Mouse (Mus musculus): ENCODE results near the gene Gpr19. TPM values are rescaled to one million over a fixed set of nuclear protein-coding genes. Genes with fewer than 3 reads are reported as not detected.

The Gpr19 gene
- 10 to 100 TPM; 22.9 to 26.3 (median 24.7) TPM for total RNA-seq (2022)

GRCm38 (mm10) chr6:134898095-134898965 lies at the start of gene Gpr19:
Gene Gpr19, minus strand, starts transcription at chr6:134898578.
- peak; percentile 77 for DNase-seq (ENCODE audit: low spot score in 2 of 2)

DNA sequence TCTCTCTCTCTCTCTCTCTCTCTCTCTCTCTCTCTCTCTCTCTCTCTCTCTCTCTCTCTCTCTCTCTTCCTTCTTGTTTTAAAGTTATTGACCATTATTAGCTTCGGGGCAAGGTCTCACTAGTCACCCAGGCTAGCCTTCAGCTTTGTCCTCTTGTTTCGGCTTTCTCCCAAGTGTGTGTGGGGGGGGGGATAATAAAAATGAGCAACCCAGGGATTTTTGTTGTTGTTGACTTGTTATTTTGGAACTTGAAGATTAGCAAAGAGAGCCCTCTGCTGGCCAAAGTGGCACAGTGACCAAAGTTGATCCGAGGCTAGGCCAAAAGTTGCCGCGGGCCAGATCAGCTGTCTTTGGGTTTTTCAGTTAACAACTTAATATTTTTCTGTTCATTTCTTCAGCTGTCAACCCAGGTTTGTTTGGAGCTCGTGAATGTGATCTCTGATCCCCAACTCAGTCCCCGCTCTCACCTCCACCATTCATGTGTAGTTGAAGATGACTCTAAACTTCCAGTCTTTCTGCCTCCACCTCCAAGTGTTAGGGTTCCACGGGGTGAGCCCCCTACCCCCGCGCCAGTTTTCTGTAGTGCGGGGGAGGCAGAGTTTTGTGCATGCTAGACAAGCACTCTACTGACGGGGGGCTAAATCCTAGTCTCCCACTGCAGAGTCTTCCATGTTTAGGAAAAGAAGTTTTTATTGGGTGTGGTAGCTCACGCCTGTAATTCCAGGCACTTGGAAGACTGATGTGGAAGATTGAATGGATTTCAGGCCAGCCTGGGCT lies 49.1 kb upstream of the Gpr19 start:
- DNase-seq (ENCODE audit: low spot score in 2 of 2) = peak in 1 of 2 experiments; percentile 30

DNA sequence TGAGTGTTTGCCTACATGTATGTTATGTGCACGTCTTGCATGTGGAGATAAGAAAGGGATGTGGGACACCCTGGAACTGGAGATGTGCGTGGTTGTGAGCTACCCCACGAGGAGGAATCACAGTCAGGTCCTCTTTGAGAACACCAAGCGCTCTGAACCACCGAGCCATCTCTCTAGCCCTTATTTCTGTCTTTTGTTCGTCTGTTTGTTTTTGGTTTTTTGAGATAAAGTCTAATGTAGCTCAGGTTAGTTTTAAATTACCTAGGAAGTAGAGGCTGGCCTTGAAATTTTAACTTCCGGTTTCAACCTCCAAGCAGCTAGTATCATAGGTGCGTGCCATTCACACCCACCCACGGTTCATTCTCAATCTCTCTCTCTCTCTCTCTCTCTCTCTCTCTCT lies 48.5 kb upstream of the Gpr19 start:
- no peak for DNase-seq (ENCODE audit: low spot score in 2 of 2)

GRCm38 (mm10) chr6:134946054-134946453 lies 47.7 kb upstream of the Gpr19 start:
- DNase-seq (ENCODE audit: low spot score in 2 of 2) = no peak

DNA sequence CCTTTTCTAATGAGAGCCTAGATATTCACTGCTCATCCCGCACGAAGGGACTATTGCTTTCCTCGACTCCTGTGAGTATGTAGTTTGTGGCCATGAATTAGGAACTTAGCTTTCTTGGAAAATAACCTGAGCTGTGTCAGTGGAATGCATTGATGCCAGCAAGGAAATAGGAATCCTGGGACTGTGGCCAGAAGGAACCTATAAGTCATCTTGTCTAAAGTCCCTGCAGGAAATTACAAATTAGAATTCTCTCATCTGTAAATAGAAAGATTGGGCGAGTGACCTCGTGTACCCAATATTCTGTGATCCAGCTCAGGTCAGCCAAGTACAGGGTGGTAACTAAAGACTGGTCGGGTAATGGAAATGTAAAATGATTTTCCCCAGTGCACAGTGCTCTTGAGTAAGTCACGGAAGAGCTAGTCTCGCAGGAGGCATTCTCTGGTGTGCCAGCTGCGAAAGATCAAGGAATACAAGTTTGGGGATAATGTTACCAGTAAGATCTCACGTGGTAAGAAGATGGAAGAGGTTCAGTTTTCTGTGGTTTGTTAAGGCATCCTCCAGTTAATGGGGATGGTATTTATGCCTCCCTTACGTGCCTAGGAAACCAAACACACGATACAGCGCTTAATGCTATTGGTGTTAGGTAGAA lies 45.5 kb upstream of the Gpr19 start:
- DNase-seq (ENCODE audit: low spot score in 2 of 2) = no peak

GRCm38 (mm10) chr6:134939781-134940180 lies 41.4 kb upstream of the Gpr19 start:
- no peak for DNase-seq (ENCODE audit: low spot score in 2 of 2)

GRCm38 (mm10) chr6:134934305-134934704 lies 35.9 kb upstream of the Gpr19 start:
- no peak for DNase-seq (ENCODE audit: low spot score in 2 of 2)

GRCm38 (mm10) chr6:134933207-134933558 lies 34.8 kb upstream of the Gpr19 start:
- DNase-seq (ENCODE audit: low spot score in 2 of 2) = no peak

DNA sequence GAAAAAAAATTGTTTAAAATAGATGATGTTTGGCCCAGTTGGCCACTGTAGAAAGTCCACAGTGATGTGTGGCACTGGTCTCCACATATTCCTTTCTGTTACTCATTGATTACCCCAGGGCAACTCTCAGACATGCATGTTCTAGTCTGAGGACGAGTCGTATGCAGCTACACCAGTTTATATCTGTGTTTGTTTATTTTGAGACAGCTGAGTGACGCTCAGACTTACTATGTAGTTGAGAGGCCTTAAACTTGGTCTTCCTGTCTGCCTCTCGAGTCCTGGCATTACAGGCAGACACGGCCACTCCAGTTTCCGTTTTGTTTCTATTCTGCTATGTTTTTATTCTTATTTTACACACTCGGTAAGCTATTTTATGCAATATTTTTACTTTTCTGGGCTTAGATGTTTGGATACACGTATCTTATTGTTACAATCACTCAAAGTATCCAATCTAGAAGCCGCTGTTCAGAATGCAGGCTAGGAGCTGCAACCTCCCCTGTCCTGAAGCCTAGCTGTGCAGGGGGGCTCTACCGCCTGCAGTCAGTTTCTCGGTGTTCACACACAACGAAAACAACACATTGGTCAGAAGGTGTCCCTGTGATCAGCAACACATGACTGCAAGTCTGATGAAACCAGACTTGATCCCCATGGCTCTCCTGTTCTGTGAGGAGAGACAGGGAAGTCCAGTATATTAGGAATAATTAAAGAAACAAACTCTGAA lies 34.3 kb upstream of the Gpr19 start:
- DNase-seq (ENCODE audit: low spot score in 2 of 2) = no peak

- no peak for DNase-seq (ENCODE audit: low spot score in 2 of 2)
These were observed 32.8 kb upstream of the Gpr19 start for GRCm38 (mm10) chr6:134931146-134931545.

GRCm38 (mm10) chr6:134930383-134930782 lies 32.0 kb upstream of the Gpr19 start:
- no peak for DNase-seq (ENCODE audit: low spot score in 2 of 2)

- no peak for DNase-seq (ENCODE audit: low spot score in 2 of 2)
These were observed 31.5 kb upstream of the Gpr19 start for GRCm38 (mm10) chr6:134929926-134930325.

- DNase-seq (ENCODE audit: low spot score in 2 of 2) = no peak
These were observed 30.5 kb upstream of the Gpr19 start for GRCm38 (mm10) chr6:134928889-134929310.

DNA sequence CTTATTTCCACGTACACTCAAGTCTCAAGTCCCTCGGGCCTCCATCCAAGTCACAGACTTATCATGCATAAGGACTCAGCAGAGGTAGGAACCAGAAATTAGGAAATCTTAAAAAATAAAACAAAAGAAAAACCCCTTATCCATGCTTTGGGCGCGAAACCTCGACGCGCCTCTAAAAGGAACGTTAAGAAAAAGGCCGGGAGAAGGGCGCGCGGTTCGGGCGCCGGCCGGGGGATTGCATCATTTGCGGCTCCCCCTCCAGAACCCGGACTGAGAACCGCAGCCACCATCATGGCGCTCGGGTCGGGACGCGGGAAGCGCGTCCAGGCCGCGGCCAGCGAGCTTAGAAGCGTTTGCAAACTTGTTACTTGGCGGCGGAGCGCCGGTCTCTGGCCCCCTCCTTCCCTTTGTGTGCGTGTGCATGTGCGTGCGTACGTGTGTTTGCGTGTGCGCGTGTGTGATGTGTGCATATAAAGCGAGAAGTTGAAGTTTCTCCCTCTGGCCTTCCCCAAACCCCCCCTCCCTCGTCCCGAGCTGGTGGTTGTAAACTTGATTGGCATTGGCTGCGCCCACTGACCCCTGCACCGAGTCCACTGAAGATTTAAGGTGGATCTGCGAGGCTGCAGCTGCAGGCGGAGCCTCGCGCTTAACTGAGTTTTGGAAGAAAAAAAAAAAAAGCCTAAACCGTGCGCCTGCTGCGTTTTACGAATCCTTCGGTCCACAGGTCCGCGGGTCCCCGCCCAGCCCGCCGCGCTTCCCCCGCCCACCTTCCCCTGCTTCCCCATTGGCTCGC lies 29.9 kb upstream of the Gpr19 start:
- peak; percentile 27 to 45 for DNase-seq (ENCODE audit: low spot score in 2 of 2)

GRCm38 (mm10) chr6:134927595-134928095 lies 29.3 kb upstream of the Gpr19 start:
- no peak for DNase-seq (ENCODE audit: low spot score in 2 of 2)

- no peak for DNase-seq (ENCODE audit: low spot score in 2 of 2)
These were observed 28.6 kb upstream of the Gpr19 start for GRCm38 (mm10) chr6:134926803-134927594.

- no peak for DNase-seq (ENCODE audit: low spot score in 2 of 2)
These were observed 27.9 kb upstream of the Gpr19 start for GRCm38 (mm10) chr6:134926338-134926705.

- no peak for DNase-seq (ENCODE audit: low spot score in 2 of 2)
These were observed 27.4 kb upstream of the Gpr19 start for GRCm38 (mm10) chr6:134925673-134926337.

DNA sequence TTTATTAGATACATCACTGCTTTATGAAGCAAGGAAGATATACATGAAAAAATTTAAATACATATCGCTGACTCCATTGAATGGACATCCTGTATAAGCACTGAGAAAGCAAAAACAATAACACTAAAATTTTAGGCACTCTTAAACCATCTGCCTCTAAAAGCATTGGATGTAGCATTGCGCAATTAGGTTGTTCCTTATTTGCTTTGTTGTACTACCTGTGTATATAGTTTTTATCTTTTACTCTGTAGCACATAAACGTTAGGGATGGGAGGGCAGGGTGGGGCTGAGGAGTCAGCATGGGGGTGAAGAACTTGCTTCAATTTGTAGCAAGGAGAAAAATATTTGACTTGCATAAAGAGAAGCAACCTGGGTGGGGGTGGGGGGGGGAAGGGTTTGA lies 25.9 kb upstream of the Gpr19 start:
- DNase-seq (ENCODE audit: low spot score in 2 of 2) = no peak

Measured in left cerebral cortex, adult 8-10 months (tissue).